ENCODE assay signal across 30 mouse cellular contexts in the genomic region with DNA sequence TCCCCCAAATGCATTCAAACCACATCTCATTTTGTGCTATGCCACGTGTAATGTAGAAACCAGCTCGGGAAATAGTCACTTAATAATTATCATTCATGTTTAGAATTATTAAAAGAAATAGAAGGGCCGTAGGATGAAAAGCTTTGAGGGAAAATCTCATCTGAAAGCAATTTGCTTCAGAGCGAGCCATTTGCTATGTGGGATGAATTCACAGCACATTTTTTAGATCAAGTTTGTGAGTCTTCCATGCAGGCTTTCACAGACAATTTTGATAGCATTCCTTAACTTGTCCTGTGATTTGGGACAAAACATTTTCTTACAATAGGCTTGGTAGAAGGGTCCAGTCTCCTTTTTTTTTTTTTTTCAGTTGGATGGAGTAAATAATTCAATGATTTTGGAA.
DNase-seq lines count a peak whose midpoint lies in the region; ATAC-seq lines count a peak whose summit lies in the region.
"Had no signal": no experiment of that assay in that cellular context is flagged by ENCODE, and none has a peak within 500 bp of the region (broad histone marks: within the 10 kb centered on the region; RNA-seq: fewer than 3 reads in every experiment).

No protein-coding gene starts in this region.

- no peak overlapping the region for H3K4me2 ChIP-seq in hindbrain, embryonic 14.5 days (replicated peaks)
- H3K4me2 ChIP-seq in hindbrain, embryonic 13.5 days = no peak overlapping the region
- no peak overlapping the region for H3K4me2 ChIP-seq in limb, embryonic 12.5 days
- H3K4me2 ChIP-seq: embryonic facial prominence, embryonic 13.5 days; embryonic facial prominence, embryonic 15.5 days; forebrain, embryonic 12.5 days had no signal

- ATAC-seq in hindbrain, embryonic 14.5 days (ENCODE audit: low FRiP score) = no peak
- no peak for ATAC-seq in hindbrain, embryonic 13.5 days (ENCODE audit: low FRiP score)
- no peak for ATAC-seq in limb, embryonic 12.5 days (ENCODE audit: insufficient number of reproducible peaks, insufficient read depth, low FRiP score, low TSS enrichment, low read depth)
- ATAC-seq: activated CD4-positive, CD25-positive, alpha-beta regulatory T cell, adult 4 months; CD4-positive, CD25-positive, alpha-beta regulatory T cell, adult 4 months; forebrain, embryonic 14.5 days; forebrain, embryonic 16.5 days; Patski had no signal

- no peak overlapping the region for H3K4me3 ChIP-seq in hindbrain, embryonic 14.5 days (replicated peaks; ENCODE audit: low read length)
- H3K4me3 ChIP-seq in hindbrain, embryonic 13.5 days = no peak overlapping the region
- no peak overlapping the region for H3K4me3 ChIP-seq in embryonic facial prominence, embryonic 10.5 days
- no peak overlapping the region for H3K4me3 ChIP-seq in limb, embryonic 10.5 days
- no peak overlapping the region for H3K4me3 ChIP-seq in limb, embryonic 12.5 days (replicated peaks)
- H3K4me3 ChIP-seq: embryonic facial prominence, embryonic 13.5 days; embryonic facial prominence, embryonic 15.5 days; erythroblast, embryonic 14.5 days; forebrain, embryonic 10.5 days; forebrain, embryonic 12.5 days had no signal

- no peaks in the 10 kb centered on the region for H3K36me3 ChIP-seq in hindbrain, embryonic 14.5 days (replicated peaks; ENCODE audit: control insufficient read depth, insufficient read depth)
- no peaks in the 10 kb centered on the region for H3K36me3 ChIP-seq in hindbrain, embryonic 13.5 days
- no peaks in the 10 kb centered on the region for H3K36me3 ChIP-seq in embryonic facial prominence, embryonic 10.5 days (replicated peaks)
- no peaks in the 10 kb centered on the region for H3K36me3 ChIP-seq in limb, embryonic 10.5 days
- no peaks in the 10 kb centered on the region for H3K36me3 ChIP-seq in limb, embryonic 12.5 days
- H3K36me3 ChIP-seq: embryonic facial prominence, embryonic 13.5 days; embryonic facial prominence, embryonic 15.5 days; forebrain, embryonic 10.5 days; forebrain, embryonic 12.5 days; G1E had no signal

- no peak for DNase-seq in hindbrain, embryonic 14.5 days (ENCODE audit: low spot score)
- no peak for DNase-seq in embryonic facial prominence, embryonic 10.5 days (ENCODE audit: low spot score)
- DNase-seq in limb, embryonic 10.5 days (ENCODE audit: low spot score) = no peak
- no peak for DNase-seq in layer of hippocampus, adult 8-10 months (ENCODE audit: low spot score in 2 of 2)
- DNase-seq in right cerebral cortex, adult 18-20 months = no peak
- DNase-seq in embryo, embryonic 10 days (ENCODE audit: low spot score) = no peak
- DNase-seq: adrenal gland, adult 8-10 months; adrenal gland, postnatal 14 days; adrenal gland, postnatal 36 days; B cell, adult 2 months; cerebellum, adult 11-12 months; cerebellum, adult 2 months; cerebellum, adult 9-10 months; cerebellum, postnatal 10 days; cerebellum, postnatal 25 days; embryo, embryonic 11 days had no signal

- 0 out of 2 replicates have a peak, but pooled peaks cover 3% of the 10 kb centered on the region for H3K4me1 ChIP-seq in hindbrain, embryonic 14.5 days (replicated peaks; ENCODE audit: control insufficient read depth, insufficient read depth, low read length)
- H3K4me1 ChIP-seq in hindbrain, embryonic 13.5 days (replicated peaks) = peaks cover 1% of the 10 kb centered on the region; the same call in 1 of the 2 replicates
- H3K4me1 ChIP-seq in embryonic facial prominence, embryonic 10.5 days = peaks cover 22% of the 10 kb centered on the region
- peaks cover 21% of the 10 kb centered on the region for H3K4me1 ChIP-seq in limb, embryonic 10.5 days
- peaks cover 23% of the 10 kb centered on the region for H3K4me1 ChIP-seq in limb, embryonic 12.5 days (replicated peaks)
- H3K4me1 ChIP-seq: embryonic facial prominence, embryonic 15.5 days had no signal

- 0 out of 2 replicates have a peak overlapping the region, but pooled peaks have one; percentile 11 for H3K27ac ChIP-seq in hindbrain, embryonic 14.5 days
- H3K27ac ChIP-seq in hindbrain, embryonic 13.5 days = no peak overlapping the region
- H3K27ac ChIP-seq in embryonic facial prominence, embryonic 10.5 days (replicated peaks) = peak overlapping the region; percentile 68; the same call in 1 of the 2 replicates
- H3K27ac ChIP-seq in limb, embryonic 10.5 days = peak overlapping the region; percentile 82
- H3K27ac ChIP-seq in limb, embryonic 12.5 days = 0 out of 2 replicates have a peak overlapping the region, but pooled peaks have one; percentile 9
- H3K27ac ChIP-seq: embryonic facial prominence, embryonic 13.5 days; embryonic facial prominence, embryonic 15.5 days; forebrain, embryonic 12.5 days had no signal

- H3K9ac ChIP-seq in hindbrain, embryonic 14.5 days = no peak overlapping the region
- no peak overlapping the region for H3K9ac ChIP-seq in hindbrain, embryonic 13.5 days
- no peak overlapping the region for H3K9ac ChIP-seq in limb, embryonic 12.5 days (replicated peaks)
- H3K9ac ChIP-seq: embryonic facial prominence, embryonic 13.5 days; embryonic facial prominence, embryonic 15.5 days; forebrain, embryonic 12.5 days had no signal

- H3K27me3 ChIP-seq in hindbrain, embryonic 14.5 days (ENCODE audit: control insufficient read depth, insufficient read depth, low read length) = no peaks in the 10 kb centered on the region
- no peaks in the 10 kb centered on the region for H3K27me3 ChIP-seq in hindbrain, embryonic 13.5 days
- no peaks in the 10 kb centered on the region for H3K27me3 ChIP-seq in embryonic facial prominence, embryonic 10.5 days (replicated peaks; ENCODE audit: low read depth, poor library complexity, severe bottlenecking)
- no peaks in the 10 kb centered on the region for H3K27me3 ChIP-seq in limb, embryonic 10.5 days (ENCODE audit: low read depth, poor library complexity, severe bottlenecking)
- H3K27me3 ChIP-seq in limb, embryonic 12.5 days = no peaks in the 10 kb centered on the region
- H3K27me3 ChIP-seq: CH12.LX; embryonic facial prominence, embryonic 13.5 days; embryonic facial prominence, embryonic 15.5 days; forebrain, embryonic 12.5 days; Patski had no signal

- no peaks in the 10 kb centered on the region for H3K9me3 ChIP-seq in hindbrain, embryonic 14.5 days (ENCODE audit: control insufficient read depth, low read length)
- no peaks in the 10 kb centered on the region for H3K9me3 ChIP-seq in hindbrain, embryonic 13.5 days
- H3K9me3 ChIP-seq in embryonic facial prominence, embryonic 10.5 days = no peaks in the 10 kb centered on the region
- H3K9me3 ChIP-seq in limb, embryonic 10.5 days (replicated peaks) = no peaks in the 10 kb centered on the region
- no peaks in the 10 kb centered on the region for H3K9me3 ChIP-seq in limb, embryonic 12.5 days
- H3K9me3 ChIP-seq: embryonic facial prominence, embryonic 13.5 days; embryonic facial prominence, embryonic 15.5 days; forebrain, embryonic 10.5 days; forebrain, embryonic 12.5 days; G1E had no signal

- 72% methylated on average over 4 of the region's 4 CpGs for WGBS in hindbrain, embryonic 14.5 days
- WGBS in hindbrain, embryonic 13.5 days = 62% methylated on average over 4 of the region's 4 CpGs
- 44% methylated on average over 4 of the region's 4 CpGs for WGBS in embryonic facial prominence, embryonic 10.5 days
- WGBS in limb, embryonic 10.5 days = 51% methylated on average over 4 of the region's 4 CpGs
- WGBS in limb, embryonic 12.5 days = 33% methylated on average over 4 of the region's 4 CpGs
